Mouse (Mus musculus) stomach, embryonic 15.5 days (tissue): ENCODE measurements around the gene Iars. TPM values are rescaled to one million over a fixed set of nuclear protein-coding genes. Genes with fewer than 3 reads are reported as not detected.
A peak's percentile ranks its signal among the peaks of the same experiment; 100 is the strongest.

ENCODE experiments used
- ATAC-seq: fragments of 200-750 bp; cut with Nextera tagmentation; 2 replicates; pipeline ENCODE4 v1.8.0; 2017; ENCODE audit warnings: low read depth, moderate number of reproducible peaks, moderate TSS enrichment; ENCODE audit not compliant: insufficient read depth, low FRiP score
- H3K27ac ChIP-seq: fragments of 300-500 bp; sonication (generic); 2 replicates; pipeline ENCODE4 v1.5.1; 2015; ENCODE audit warnings: mild to moderate bottlenecking, inconsistent platforms
- H3K27me3 ChIP-seq: fragments of 300-500 bp; sonication (generic); replicated peaks from 2 replicates; pipeline ENCODE4 v1.6.1; 2015; ENCODE audit warnings: inconsistent platforms
- H3K36me3 ChIP-seq: fragments of 300-500 bp; sonication (generic); 2 replicates; pipeline ENCODE4 v1.6.1; 2015; ENCODE audit warnings: inconsistent platforms
- H3K4me1 ChIP-seq: fragments of 300-500 bp; sonication (generic); 2 replicates; pipeline ENCODE4 v1.6.1; 2015; ENCODE audit warnings: inconsistent platforms
- H3K4me2 ChIP-seq: fragments of 300-500 bp; sonication (generic); 2 replicates; pipeline ENCODE4 v1.6.1; 2015; ENCODE audit warnings: mild to moderate bottlenecking, inconsistent platforms
- H3K4me3 ChIP-seq: fragments of 300-500 bp; sonication (generic); replicated peaks from 2 replicates; pipeline ENCODE4 v1.5.1; 2015; ENCODE audit warnings: inconsistent platforms
- H3K9ac ChIP-seq: fragments of 300-500 bp; sonication (generic); 2 replicates; pipeline ENCODE4 v1.6.1; 2015; ENCODE audit warnings: inconsistent platforms
- H3K9me3 ChIP-seq: fragments of 300-500 bp; sonication (generic); 2 replicates; pipeline ENCODE4 v1.6.1; 2016; ENCODE audit warnings: inconsistent platforms
- WGBS: fragments of 180-500 bp; shearing (Covaris S2); methylation state at CpG from one replicate; pipeline ENCODE4 v1.1.7; 2015; 5-methylcytosine and 5-hydroxymethylcytosine counted together
- polyA plus RNA-seq: library from polyadenylated mRNA; unstranded; fragments of >200 nt; fragmentation: Nextera tagmentation; extraction: Ambion mirVana; gene quantifications from 2 replicates; pipeline ENCODE4 v1.2.1, GENCODE M21; 2015

Iars gene
- 71.4 and 74.9 TPM in 2 replicates for polyA plus RNA-seq

DNA sequence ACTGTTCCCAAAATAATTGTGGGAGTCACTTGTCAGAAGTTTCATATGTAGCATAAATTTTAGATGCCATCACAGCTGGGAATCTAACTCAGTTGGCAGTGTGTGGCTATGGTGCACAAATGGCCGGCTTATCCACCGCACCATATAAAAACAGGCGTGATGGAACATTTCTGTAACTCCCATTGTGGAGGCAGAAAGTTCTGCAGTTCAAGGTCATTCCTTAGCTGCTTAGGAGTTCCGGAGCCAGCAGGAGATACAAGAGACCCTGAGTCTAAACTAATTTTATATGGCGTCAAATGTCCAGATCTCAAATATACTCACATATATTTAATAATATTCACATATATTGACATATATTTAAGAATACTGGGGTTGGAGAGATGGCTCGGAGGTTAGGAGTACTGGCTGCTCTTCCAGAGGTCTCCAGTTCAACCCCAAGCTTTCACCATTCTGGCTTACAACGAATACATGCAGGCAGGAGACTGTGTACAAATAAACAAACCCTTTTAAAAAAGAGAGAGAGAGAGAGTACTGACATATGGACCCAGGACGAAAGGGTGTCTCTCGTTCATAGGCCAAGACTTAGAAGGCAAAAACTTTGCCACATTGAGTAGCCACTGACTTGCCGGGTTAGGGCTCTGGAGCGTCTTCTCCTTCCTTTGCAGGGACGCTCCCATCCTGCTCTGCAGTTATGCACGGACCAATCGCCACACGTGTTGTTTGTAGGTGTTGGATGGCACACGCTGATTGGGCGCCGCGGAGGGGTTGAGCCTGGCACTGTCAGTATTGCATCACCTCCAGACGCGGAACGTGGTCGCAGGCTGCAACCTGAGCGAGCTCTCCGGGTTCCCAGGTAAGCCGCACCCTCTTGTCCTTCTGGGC is at the start of gene Iars:
Iars (plus strand) TSS at position 750 of the 882 bp plus-strand sequence.
- Histone ChIP-seq H3K4me2 (peak within 1 kb of the TSS; percentile 69), H3K27me3 (no peaks in the 10 kb centered on the region), H3K4me1 (0 out of 2 replicates have a peak, but pooled peaks cover 3% of the 10 kb centered on the region), H3K27ac (peak within 1 kb of the TSS; percentile 87), H3K4me3 (peak within 1 kb of the TSS; percentile 91), H3K9me3 (no peaks in the 10 kb centered on the region), H3K36me3 (no peaks in the 10 kb centered on the region), H3K9ac (peak within 1 kb of the TSS; percentile 80)
- 3% methylated on average over 26 of the region's 26 CpGs for WGBS
- peak; percentile 100 for ATAC-seq

DNA sequence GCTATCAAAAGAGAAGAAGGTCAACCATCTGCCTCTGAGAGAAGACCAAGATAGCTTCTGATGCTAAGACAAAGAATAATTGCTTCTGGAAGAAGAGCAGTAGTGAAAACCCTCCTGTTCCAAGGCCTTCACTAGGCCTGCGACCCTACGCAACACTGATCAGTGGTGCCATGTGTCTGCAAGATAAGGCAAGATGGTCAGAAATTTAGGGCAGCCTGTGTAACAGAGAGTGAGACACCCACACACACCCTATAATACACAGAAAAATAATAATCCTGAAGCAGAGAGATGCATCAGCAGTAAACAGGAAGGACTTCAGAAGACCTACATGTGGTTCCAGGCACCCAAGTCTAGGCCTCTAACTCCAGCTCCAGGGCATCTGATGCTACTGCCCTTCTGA is 41.9 kb upstream of the Iars start:
- Histone ChIP-seq H3K4me3 (no peak overlapping the region), H3K36me3 (no peaks in the 10 kb centered on the region), H3K27ac (no peak overlapping the region), H3K9ac (no peak overlapping the region), H3K4me2 (no peak overlapping the region), H3K27me3 (no peaks in the 10 kb centered on the region), H3K4me1 (0 out of 2 replicates have a peak, but pooled peaks cover 6% of the 10 kb centered on the region), H3K9me3 (no peaks in the 10 kb centered on the region)
- no peak for ATAC-seq
- 88% methylated on average over 2 of the region's 2 CpGs for WGBS

DNA sequence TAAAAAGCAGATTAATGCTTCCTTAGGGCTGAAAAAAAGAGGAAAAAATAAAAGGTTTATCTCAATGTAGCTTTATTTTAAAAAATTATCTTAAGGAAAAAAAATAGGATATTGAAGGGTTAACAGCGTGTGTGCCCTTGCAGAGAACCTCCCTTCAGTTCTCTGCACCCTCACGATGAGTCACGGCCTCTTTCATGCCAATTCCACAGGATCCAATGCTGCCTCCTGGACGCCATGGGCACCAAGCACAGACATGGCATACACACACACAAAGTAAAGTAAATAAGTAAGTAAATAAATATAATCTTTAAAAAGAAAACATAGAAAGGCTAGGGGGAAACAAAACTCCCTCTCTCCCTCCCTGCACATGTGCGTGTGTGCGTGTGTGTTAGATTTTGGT is 39.2 kb upstream of the Iars start:
- H3K4me1 ChIP-seq: 0 out of 2 replicates have a peak, but pooled peaks cover 6% of the 10 kb centered on the region
- no peak overlapping the region for H3K9ac ChIP-seq
- no peaks in the 10 kb centered on the region for H3K36me3 ChIP-seq
- ATAC-seq: no peak
- no peak overlapping the region for H3K27ac ChIP-seq
- 65% methylated on average over 6 of the region's 6 CpGs for WGBS
- H3K27me3 ChIP-seq: no peaks in the 10 kb centered on the region
- no peak overlapping the region for H3K4me2 ChIP-seq
- H3K4me3 ChIP-seq: no peak overlapping the region
- H3K9me3 ChIP-seq: no peaks in the 10 kb centered on the region

DNA sequence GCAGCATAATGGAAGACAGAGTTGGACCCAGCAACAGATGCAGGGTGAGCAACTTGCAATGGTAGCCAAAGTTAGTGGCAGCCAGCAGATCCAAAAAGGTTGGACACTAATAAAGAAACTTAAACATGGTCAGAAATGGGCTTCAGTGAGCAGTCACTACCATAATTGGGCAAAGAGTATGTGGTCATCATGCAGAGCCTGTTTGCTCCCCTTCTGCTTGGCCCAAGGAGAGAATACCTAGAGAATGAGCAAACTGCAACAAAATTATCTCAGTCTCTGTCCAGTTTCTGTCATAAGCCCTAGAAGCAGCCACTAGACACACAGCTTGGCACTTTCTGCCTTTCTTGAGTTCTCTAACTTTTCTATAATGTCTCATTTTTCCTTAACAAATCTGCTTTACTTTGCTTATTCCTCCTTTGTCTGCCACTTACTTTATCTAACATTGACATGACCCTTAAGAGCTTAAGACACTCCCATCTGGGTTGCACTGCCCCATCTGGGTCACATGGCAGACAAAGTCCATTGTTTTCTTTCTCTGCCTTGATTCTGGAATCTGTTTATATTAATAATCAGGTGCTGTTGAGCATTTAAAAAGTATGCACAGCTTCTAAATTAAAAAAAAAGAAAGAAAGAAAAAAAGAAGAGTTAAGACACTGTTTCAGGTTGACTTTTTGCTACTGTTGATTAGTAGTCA is 38.1 kb upstream of the Iars start:
- Histone ChIP-seq H3K27me3 (no peaks in the 10 kb centered on the region), H3K4me2 (no peak overlapping the region), H3K4me1 (0 out of 2 replicates have a peak, but pooled peaks cover 6% of the 10 kb centered on the region), H3K36me3 (no peaks in the 10 kb centered on the region), H3K27ac (peak overlapping the region; percentile 18; the same call in 1 of the 2 replicates), H3K9me3 (no peaks in the 10 kb centered on the region), H3K4me3 (no peak overlapping the region), H3K9ac (no peak overlapping the region)
- ATAC-seq: no peak

DNA sequence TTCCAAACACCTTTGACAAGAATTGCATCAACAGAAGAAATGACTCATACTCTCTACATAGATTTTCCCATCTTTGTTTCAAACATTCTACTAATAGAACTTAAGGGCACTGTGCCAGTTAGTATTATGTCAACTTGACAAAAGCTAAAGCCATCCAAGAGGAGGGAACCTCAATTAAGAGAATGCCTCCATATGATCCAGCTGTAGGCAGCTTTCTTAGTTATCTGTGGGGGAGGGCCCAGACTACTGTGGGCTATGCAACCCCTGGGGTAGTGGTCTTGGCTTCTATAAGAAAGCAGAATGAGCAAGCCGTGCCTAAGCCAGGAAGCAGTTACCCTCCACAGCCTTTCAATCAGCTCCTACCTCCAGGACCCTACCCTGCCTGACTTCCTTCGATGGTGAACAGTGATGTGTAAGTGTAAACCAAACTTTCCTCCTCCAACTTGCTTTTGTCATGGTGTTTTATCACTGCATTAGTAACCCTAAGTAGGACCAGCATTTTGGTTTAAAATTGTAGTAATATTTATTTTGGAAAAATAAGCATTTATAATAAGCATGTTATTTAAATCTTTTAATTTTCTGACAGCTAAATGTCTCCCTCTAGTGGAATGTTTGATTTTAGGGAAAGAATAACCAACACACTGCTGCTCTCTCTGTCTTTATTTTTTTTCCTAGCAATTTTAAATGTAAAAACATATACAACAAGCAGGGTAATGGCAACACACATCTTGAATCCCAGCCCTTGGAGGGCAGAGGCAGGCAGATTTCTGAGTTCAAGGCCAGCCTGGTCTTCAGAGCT is 37.0 kb upstream of the Iars start:
- Histone ChIP-seq H3K4me2 (no peak overlapping the region), H3K27me3 (no peaks in the 10 kb centered on the region), H3K9ac (no peak overlapping the region), H3K36me3 (no peaks in the 10 kb centered on the region), H3K27ac (peak overlapping the region; percentile 64), H3K4me1 (0 out of 2 replicates have a peak, but pooled peaks cover 6% of the 10 kb centered on the region), H3K4me3 (no peak overlapping the region), H3K9me3 (no peaks in the 10 kb centered on the region)
- no peak for ATAC-seq
- WGBS: 41% methylated on average over 2 of the region's 2 CpGs

GRCm38 (mm10) chr13:49646019-49646418 is 35.9 kb upstream of the Iars start:
- Histone ChIP-seq H3K4me2 (no peak overlapping the region), H3K9me3 (no peaks in the 10 kb centered on the region), H3K36me3 (no peaks in the 10 kb centered on the region), H3K27ac (no peak overlapping the region), H3K9ac (no peak overlapping the region), H3K4me1 (0 out of 2 replicates have a peak, but pooled peaks cover 6% of the 10 kb centered on the region), H3K4me3 (no peak overlapping the region), H3K27me3 (no peaks in the 10 kb centered on the region)
- WGBS: 78% methylated on average over 1 of the region's 1 CpGs
- ATAC-seq: no peak

GRCm38 (mm10) chr13:49651136-49651535 is 30.8 kb upstream of the Iars start:
- Histone ChIP-seq H3K27ac (no peak overlapping the region), H3K36me3 (no peaks in the 10 kb centered on the region), H3K4me3 (no peak overlapping the region), H3K9me3 (no peaks in the 10 kb centered on the region), H3K27me3 (no peaks in the 10 kb centered on the region), H3K4me1 (peaks cover 7% of the 10 kb centered on the region), H3K4me2 (peak overlapping the region; percentile 81; the same call in 1 of the 2 replicates), H3K9ac (no peak overlapping the region; the same call in 1 of the 2 replicates)
- no peak for ATAC-seq
- WGBS: 24% methylated on average over 2 of the region's 2 CpGs

DNA sequence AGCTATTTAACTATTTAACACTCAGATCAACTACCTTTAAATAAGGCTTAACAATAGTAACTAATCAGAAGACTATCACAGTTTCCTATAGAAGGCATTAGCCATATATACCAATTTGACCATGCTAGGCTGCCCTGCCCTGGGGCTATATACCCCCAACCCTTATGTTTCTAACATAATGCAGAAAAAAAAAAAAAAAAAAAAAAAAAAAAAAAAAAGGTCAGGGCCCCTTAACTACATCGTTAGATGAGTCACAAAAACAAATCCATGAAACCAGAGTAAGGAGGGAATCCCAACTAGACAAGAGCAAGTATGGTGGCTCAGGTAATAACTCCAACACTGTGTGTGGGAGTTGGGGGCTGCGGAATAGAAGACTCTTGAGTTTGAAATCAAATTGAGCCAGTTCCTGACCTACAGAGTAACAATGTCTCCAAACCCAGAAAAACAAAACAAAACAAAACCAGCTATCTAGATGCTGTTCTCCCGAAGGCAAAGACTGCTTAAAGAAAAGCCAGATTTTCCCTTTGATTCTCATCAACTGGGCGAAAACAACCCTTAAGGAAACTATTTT is 30.0 kb upstream of the Iars start:
- H3K27ac ChIP-seq: no peak overlapping the region; the same call in 1 of the 2 replicates
- WGBS: 2% methylated on average over 4 of the region's 4 CpGs
- H3K27me3 ChIP-seq: no peaks in the 10 kb centered on the region
- no peaks in the 10 kb centered on the region for H3K36me3 ChIP-seq
- no peak for ATAC-seq
- H3K9ac ChIP-seq: peak overlapping the region; percentile 52
- H3K4me1 ChIP-seq: peaks cover 7% of the 10 kb centered on the region
- peak overlapping the region; percentile 81 for H3K4me2 ChIP-seq
- no peaks in the 10 kb centered on the region for H3K9me3 ChIP-seq
- H3K4me3 ChIP-seq: peak overlapping the region; percentile 88

DNA sequence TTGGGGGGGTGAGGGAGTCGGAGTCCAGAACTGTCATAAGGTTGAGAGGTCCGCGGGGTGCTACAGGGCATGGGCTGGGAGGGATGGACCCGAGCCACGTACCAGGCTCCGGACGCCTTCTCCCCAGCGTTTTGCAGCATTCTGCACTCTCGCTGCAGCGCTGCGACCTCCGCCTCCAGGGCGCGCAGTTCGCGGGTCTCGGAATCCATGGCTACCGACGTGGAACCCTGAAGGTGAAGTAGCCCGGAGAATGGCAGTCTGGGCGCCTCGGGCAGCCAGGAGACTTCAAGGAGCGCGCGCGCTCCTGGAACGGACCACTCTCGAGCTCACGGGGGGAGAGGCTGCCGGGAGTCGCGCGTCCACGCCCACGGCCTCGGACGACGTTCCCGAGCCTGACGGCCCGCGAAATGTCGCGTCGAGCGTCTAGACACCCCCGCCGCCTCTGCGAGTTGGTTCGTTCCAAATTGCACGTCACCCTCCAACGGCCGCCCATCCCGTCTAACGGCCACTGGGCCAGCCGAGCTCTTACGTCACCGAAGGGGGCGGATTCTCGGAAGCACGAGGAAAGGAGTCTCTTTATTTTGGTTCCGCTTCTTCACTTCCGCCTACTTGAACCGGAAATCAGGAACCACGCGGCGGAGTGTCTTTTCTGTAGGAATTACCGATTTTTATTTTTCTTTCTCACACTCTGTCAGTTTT is 29.3 kb upstream of the Iars start, which contains the start of the genes Cenpp and Nol8:
Cenpp (minus strand) TSS at position 305 of the 699 bp plus-strand sequence.
Nol8 (plus strand) TSS at position 598 of the 699 bp plus-strand sequence.
- H3K27me3 ChIP-seq: no peaks in the 10 kb centered on the region
- peak; percentile 99 for ATAC-seq
- no peaks in the 10 kb centered on the region for H3K9me3 ChIP-seq
- H3K36me3 ChIP-seq: no peaks in the 10 kb centered on the region
- peak within 1 kb of the TSS; percentile 72 for H3K27ac ChIP-seq
- WGBS: under 1% methylated on average over 68 of the region's 68 CpGs
- H3K9ac ChIP-seq: peak within 1 kb of the TSS; percentile 54
- H3K4me3 ChIP-seq: peak within 1 kb of the TSS; percentile 88
- peak within 1 kb of the TSS; percentile 85 for H3K4me2 ChIP-seq
- peaks cover 7% of the 10 kb centered on the region for H3K4me1 ChIP-seq

DNA sequence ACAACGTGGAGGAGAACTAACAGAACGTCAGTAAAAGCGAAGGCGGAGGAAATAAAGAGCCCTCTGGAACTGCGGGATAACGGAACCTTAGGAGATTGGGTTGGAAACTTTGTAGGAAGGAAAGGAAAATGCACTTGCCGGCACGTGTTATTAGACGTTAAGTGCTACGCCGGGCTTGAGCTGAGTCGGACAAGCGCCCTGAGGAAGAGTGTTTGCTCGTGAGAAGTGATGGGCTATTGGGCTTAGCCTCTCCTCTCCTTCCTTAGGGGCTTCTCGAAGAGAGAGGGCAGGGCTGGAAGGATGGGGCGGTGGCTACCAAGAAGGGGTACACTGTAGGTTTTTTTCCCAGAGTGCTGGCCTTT is 28.7 kb upstream of the Iars start:
- Histone ChIP-seq H3K27ac (peak overlapping the region; percentile 72), H3K9me3 (no peaks in the 10 kb centered on the region), H3K36me3 (no peaks in the 10 kb centered on the region), H3K4me3 (peak overlapping the region; percentile 88), H3K4me2 (peak overlapping the region; percentile 85), H3K4me1 (peaks cover 7% of the 10 kb centered on the region), H3K9ac (peak overlapping the region; percentile 54; the same call in 1 of the 2 replicates), H3K27me3 (no peaks in the 10 kb centered on the region)
- WGBS: under 1% methylated on average over 16 of the region's 16 CpGs
- peak; percentile 71 for ATAC-seq
